Mouse (Mus musculus) WW6 (cell line): ENCODE results near the gene Nbl1.
A peak's percentile ranks its signal among the peaks of the same experiment; 100 is the strongest.

ENCODE experiments used
- DNase-seq: peaks from one replicate; pipeline ENCODE4 v3.0.0-alpha.2; 2013; ENCODE audit warnings: low read depth, low spot score

Gene Nbl1

GRCm38 (mm10) chr4:139092356-139093195 is at the start of gene Nbl1:
Gene Nbl1, minus strand, starts transcription at chr4:139092993.
- DNase-seq: no peak

- DNase-seq: no peak
These were observed 49.0 kb upstream of the Nbl1 start for GRCm38 (mm10) chr4:139141785-139142184.

GRCm38 (mm10) chr4:139140267-139140666 is 47.5 kb upstream of the Nbl1 start:
- DNase-seq: no peak

- no peak for DNase-seq
These were observed 43.2 kb upstream of the Nbl1 start for GRCm38 (mm10) chr4:139136011-139136410.

GRCm38 (mm10) chr4:139133109-139133508 is 40.3 kb upstream of the Nbl1 start:
- DNase-seq: no peak

GRCm38 (mm10) chr4:139131858-139132672 is 39.3 kb upstream of the Nbl1 start:
- DNase-seq: no peak

- peak; percentile 90 for DNase-seq
These were observed 38.1 kb upstream of the Nbl1 start, which contains the start of gene Minos1 for GRCm38 (mm10) chr4:139130701-139131549. Gene Minos1, minus strand, starts transcription at chr4:139131113.

GRCm38 (mm10) chr4:139129806-139130700 is 37.3 kb upstream of the Nbl1 start:
- DNase-seq: no peak

GRCm38 (mm10) chr4:139126475-139126874 is 33.7 kb upstream of the Nbl1 start:
- no peak for DNase-seq

GRCm38 (mm10) chr4:139124940-139125339 is 32.1 kb upstream of the Nbl1 start:
- DNase-seq: no peak

GRCm38 (mm10) chr4:139122557-139122956 is 29.8 kb upstream of the Nbl1 start:
- DNase-seq: no peak

GRCm38 (mm10) chr4:139120998-139121397 is 28.2 kb upstream of the Nbl1 start:
- DNase-seq: no peak

- no peak for DNase-seq
These were observed 27.6 kb upstream of the Nbl1 start for GRCm38 (mm10) chr4:139120281-139120814.

- no peak for DNase-seq
These were observed 23.7 kb upstream of the Nbl1 start for GRCm38 (mm10) chr4:139116356-139117063.

GRCm38 (mm10) chr4:139115721-139116120 is 22.9 kb upstream of the Nbl1 start:
- no peak for DNase-seq

GRCm38 (mm10) chr4:139112482-139112881 is 19.7 kb upstream of the Nbl1 start:
- DNase-seq: no peak

GRCm38 (mm10) chr4:139111421-139111820 is 18.6 kb upstream of the Nbl1 start:
- no peak for DNase-seq

- no peak for DNase-seq
These were observed 18.1 kb upstream of the Nbl1 start for GRCm38 (mm10) chr4:139110858-139111257.

GRCm38 (mm10) chr4:139105453-139105852 is 12.7 kb upstream of the Nbl1 start:
- DNase-seq: no peak

- no peak for DNase-seq
These were observed 8.8 kb upstream of the Nbl1 start for GRCm38 (mm10) chr4:139101546-139101945.
